Comparison of ENCODE assay signal across 19 mouse cellular contexts in the genomic region with DNA sequence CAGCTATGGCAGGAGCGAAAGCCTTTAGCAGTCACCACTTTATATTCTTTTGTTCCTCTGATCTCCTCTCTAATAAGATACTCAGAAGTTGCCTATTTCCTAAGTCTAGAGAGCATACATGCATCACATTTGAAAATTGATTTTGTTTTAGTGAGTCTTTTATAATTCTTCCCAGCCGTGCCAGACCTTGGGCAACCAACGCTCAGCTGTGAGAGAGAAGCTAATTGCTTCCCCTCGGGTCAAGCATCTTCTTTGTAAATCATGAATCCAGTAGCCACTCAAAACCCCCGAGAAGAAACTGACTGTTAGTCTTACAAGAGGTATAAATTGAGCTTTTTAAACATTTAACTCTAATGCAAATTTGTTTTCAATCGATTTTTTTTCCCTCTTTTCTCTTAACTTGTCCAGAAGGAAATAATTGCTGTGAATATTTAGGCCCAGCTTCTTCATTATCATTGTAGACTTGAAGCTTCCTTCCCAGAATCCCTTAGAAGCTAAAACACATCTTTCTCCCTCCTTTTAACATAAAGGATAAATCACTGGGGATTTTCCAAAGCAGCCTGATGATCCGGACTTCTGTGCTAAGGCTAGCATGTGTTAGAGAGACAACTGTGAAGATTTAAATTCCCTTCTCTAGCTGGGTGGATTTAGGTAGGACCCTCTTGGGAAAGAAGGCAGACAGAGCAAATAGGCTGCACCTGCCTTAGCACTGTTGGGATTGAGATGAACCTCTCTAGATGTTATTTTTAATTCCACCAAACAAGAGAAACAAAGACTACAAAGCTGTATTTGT. TPM values are rescaled to one million over a fixed set of nuclear protein-coding genes. Genes with fewer than 3 reads are reported as not detected.
DNase-seq lines count a peak whose midpoint lies in the region; ATAC-seq and TF ChIP-seq lines count a peak whose summit lies in the region.
"Had no signal": no experiment of that assay in that cellular context is flagged by ENCODE, and none has a peak within 500 bp of the region (broad histone marks: within the 10 kb centered on the region; RNA-seq: fewer than 3 reads in every experiment).

No protein-coding gene starts in this region.

- TF ChIP-seq CTCF in brain, embryonic 14.5 days (IDR thresholded peaks at IDR 0.05; ENCODE audit: borderline replicate concordance, extremely low read depth, insufficient read depth, insufficient read length): no peak

- H3K4me2 ChIP-seq in hindbrain, embryonic 12.5 days (replicated peaks): no peak overlapping the region
- H3K4me2 ChIP-seq in hindbrain, embryonic 15.5 days: no peak overlapping the region
- H3K4me2 ChIP-seq in midbrain, embryonic 16.5 days (ENCODE audit: low read length): no peak overlapping the region
- H3K4me2 ChIP-seq: embryonic facial prominence, embryonic 13.5 days; limb, embryonic 13.5 days had no signal

- H3K9ac ChIP-seq in hindbrain, embryonic 12.5 days: no peak overlapping the region
- no peak overlapping the region for H3K9ac ChIP-seq in hindbrain, embryonic 15.5 days
- H3K9ac ChIP-seq in midbrain, embryonic 16.5 days (ENCODE audit: low read depth, low read length): no peak overlapping the region
- H3K9ac ChIP-seq: embryonic facial prominence, embryonic 13.5 days; limb, embryonic 13.5 days; liver, embryonic 14.5 days had no signal

- peak overlapping the region; percentile 32 for H3K27ac ChIP-seq in hindbrain, embryonic 12.5 days
- H3K27ac ChIP-seq in hindbrain, embryonic 10.5 days: no peak overlapping the region
- peak overlapping the region; percentile 37 for H3K27ac ChIP-seq in hindbrain, embryonic 15.5 days (replicated peaks)
- peak overlapping the region; percentile 72 for H3K27ac ChIP-seq in midbrain, embryonic 16.5 days (ENCODE audit: low read length)
- H3K27ac ChIP-seq: embryonic facial prominence, embryonic 13.5 days; limb, embryonic 13.5 days; liver, embryonic 14.5 days had no signal

- TF ChIP-seq POLR2A in brain, embryonic 14.5 days (IDR thresholded peaks at IDR 0.05; ENCODE audit: borderline replicate concordance, extremely low read depth, insufficient read depth, insufficient read length, poor library complexity, severe bottlenecking): no peak

- no peak for DNase-seq in hindbrain, embryonic 10.5 days (ENCODE audit: low spot score)
- DNase-seq in brain, embryonic 14.5 days (ENCODE audit: low read depth): peak; percentile 82
- DNase-seq in urinary bladder, adult 2 months (ENCODE audit: low spot score): no peak
- DNase-seq in kidney, adult 11 months: no peak
- DNase-seq: adrenal gland, postnatal 14 days; cerebellum, adult 18-20 months; kidney, adult 2 months; kidney, postnatal 14 days; right cerebral cortex, postnatal 14 days; thymus, postnatal 25 days had no signal

- H3K27me3 ChIP-seq in hindbrain, embryonic 12.5 days: no peaks in the 10 kb centered on the region
- no peaks in the 10 kb centered on the region for H3K27me3 ChIP-seq in hindbrain, embryonic 10.5 days (ENCODE audit: insufficient read depth, poor library complexity, severe bottlenecking)
- no peaks in the 10 kb centered on the region for H3K27me3 ChIP-seq in hindbrain, embryonic 15.5 days
- no peaks in the 10 kb centered on the region for H3K27me3 ChIP-seq in midbrain, embryonic 16.5 days (ENCODE audit: control insufficient read depth, insufficient read depth, low read depth, low read length)
- H3K27me3 ChIP-seq: embryonic facial prominence, embryonic 13.5 days; limb, embryonic 13.5 days had no signal

- H3K4me3 ChIP-seq in hindbrain, embryonic 12.5 days: no peak overlapping the region
- no peak overlapping the region for H3K4me3 ChIP-seq in hindbrain, embryonic 10.5 days
- H3K4me3 ChIP-seq in hindbrain, embryonic 15.5 days: no peak overlapping the region
- H3K4me3 ChIP-seq in midbrain, embryonic 16.5 days (ENCODE audit: low read depth, low read length): no peak overlapping the region
- H3K4me3 ChIP-seq: embryonic facial prominence, embryonic 13.5 days; limb, embryonic 13.5 days had no signal

- no peak for ATAC-seq in hindbrain, embryonic 12.5 days (ENCODE audit: low FRiP score)
- ATAC-seq in hindbrain, embryonic 15.5 days (ENCODE audit: low FRiP score, low read depth): no peak
- ATAC-seq in midbrain, embryonic 16.5 days: peak; percentile 76
- ATAC-seq in CD4-positive, CD25-positive, alpha-beta regulatory T cell, adult 4 months: no peak
- ATAC-seq: activated CD4-positive, CD25-positive, alpha-beta regulatory T cell, adult 4 months; Patski had no signal

- H3K4me1 ChIP-seq in hindbrain, embryonic 12.5 days: 0 out of 2 replicates have a peak, but pooled peaks cover 2% of the 10 kb centered on the region
- H3K4me1 ChIP-seq in hindbrain, embryonic 10.5 days (replicated peaks): no peaks in the 10 kb centered on the region; the same call in 1 of the 2 replicates
- peaks cover 13% of the 10 kb centered on the region for H3K4me1 ChIP-seq in hindbrain, embryonic 15.5 days (replicated peaks)
- peaks cover 14% of the 10 kb centered on the region for H3K4me1 ChIP-seq in midbrain, embryonic 16.5 days (ENCODE audit: control insufficient read depth, insufficient read depth, low read length)
- H3K4me1 ChIP-seq: embryonic facial prominence, embryonic 13.5 days; limb, embryonic 13.5 days had no signal

- no peaks in the 10 kb centered on the region for H3K36me3 ChIP-seq in hindbrain, embryonic 12.5 days
- H3K36me3 ChIP-seq in hindbrain, embryonic 10.5 days: no peaks in the 10 kb centered on the region
- H3K36me3 ChIP-seq in hindbrain, embryonic 15.5 days: no peaks in the 10 kb centered on the region
- no peaks in the 10 kb centered on the region for H3K36me3 ChIP-seq in midbrain, embryonic 16.5 days (ENCODE audit: control insufficient read depth, insufficient read depth, low read length)
- H3K36me3 ChIP-seq: embryonic facial prominence, embryonic 13.5 days; limb, embryonic 13.5 days had no signal

- 62% methylated on average over 7 of the region's 7 CpGs for WGBS in hindbrain, embryonic 12.5 days
- WGBS in hindbrain, embryonic 10.5 days: 74% methylated on average over 7 of the region's 7 CpGs
- 38% methylated on average over 7 of the region's 7 CpGs for WGBS in hindbrain, embryonic 15.5 days
- WGBS in midbrain, embryonic 16.5 days: 24% methylated on average over 7 of the region's 7 CpGs

- no peaks in the 10 kb centered on the region for H3K9me3 ChIP-seq in hindbrain, embryonic 12.5 days (replicated peaks)
- no peaks in the 10 kb centered on the region for H3K9me3 ChIP-seq in hindbrain, embryonic 10.5 days
- no peaks in the 10 kb centered on the region for H3K9me3 ChIP-seq in hindbrain, embryonic 15.5 days
- H3K9me3 ChIP-seq in midbrain, embryonic 16.5 days (replicated peaks; ENCODE audit: control insufficient read depth, low read length, poor library complexity, severe bottlenecking): no peaks in the 10 kb centered on the region; the same call in 1 of the 2 replicates

RNA-seq across cellular contexts. Expression of a gene that starts 10.5 kb away (rescaled TPM):
- 40.3 and 41.1 TPM in 2 replicates for polyA plus RNA-seq in hindbrain, embryonic 12.5 days (2016; fragmentation: Nextera tagmentation; extraction: Ambion mirVana)
- polyA plus RNA-seq in hindbrain, embryonic 10.5 days (2016; fragmentation: Nextera tagmentation; extraction: Ambion mirVana): 47.8 and 56.1 TPM in 2 replicates
- 22.6 and 22.8 TPM in 2 replicates for polyA plus RNA-seq in brain, embryonic 14.5 days (2012; rRNA removed)
- polyA plus RNA-seq in hindbrain, embryonic 15.5 days (2015; fragmentation: Nextera tagmentation; extraction: Ambion mirVana): 34.6 and 35.4 TPM in 2 replicates
- polyA plus RNA-seq in midbrain, embryonic 16.5 days (2015; fragmentation: Nextera tagmentation; extraction: Ambion mirVana): 37.2 and 39.2 TPM in 2 replicates
- polyA plus RNA-seq in CD4-positive, CD25-positive, alpha-beta regulatory T cell, adult 4 months (2017; shearing (Covaris generic)): 10 to 100 TPM; 40.8 to 42.2 TPM
- 16.4 and 16.7 TPM in 2 replicates for polyA plus RNA-seq in urinary bladder, adult 2 months (2012; rRNA removed)
